Mouse (Mus musculus) megakaryocyte, embryonic 14.5 days (primary cell): ENCODE results near the gene Fyn. TPM values are rescaled to one million over a fixed set of nuclear protein-coding genes. Genes with fewer than 3 reads are reported as not detected.

Source experiments
- H3K27me3 ChIP-seq: replicated peaks from 2 replicates; pipeline ENCODE3; 2012; ENCODE audit warnings: inconsistent platforms
- H3K36me3 ChIP-seq: replicated peaks from 2 replicates; pipeline ENCODE3; 2012; ENCODE audit warnings: low read length, inconsistent platforms, mixed read lengths
- H3K4me1 ChIP-seq: 2 replicates; pipeline ENCODE4 v1.6.1; 2012; ENCODE audit warnings: inconsistent platforms
- H3K4me3 ChIP-seq: replicated peaks from 2 replicates; pipeline ENCODE3; 2012; ENCODE audit warnings: moderate library complexity, mild to moderate bottlenecking, inconsistent platforms
- H3K9me3 ChIP-seq: 2 replicates; pipeline ENCODE4 v1.6.1; 2012; ENCODE audit warnings: inconsistent platforms
- FLI1 ChIP-seq: IDR thresholded peaks from 2 replicates; pipeline ENCODE4 v1.6.1; 2012; ENCODE audit warnings: low read length, inconsistent platforms, mixed read lengths
- GATA1 ChIP-seq: IDR thresholded peaks from 3 replicates; pipeline ENCODE4 v1.6.1; 2012; ENCODE audit warnings: mixed read lengths, low read length, inconsistent platforms, borderline replicate concordance
- polyA plus RNA-seq: library from polyadenylated mRNA; stranded (reverse); fragments of >175 nt; gene quantifications from 2 replicates; pipeline ENCODE4 v1.2.3, GENCODE M21; 2012; ENCODE audit warnings: low replicate concordance; ENCODE audit not compliant: insufficient read depth

Fyn gene
- polyA plus RNA-seq, 1 experiment = 43.3 TPM

- no peaks in the 10 kb centered on the region for H3K9me3 ChIP-seq
- no peaks in the 10 kb centered on the region for H3K27me3 ChIP-seq
- TF ChIP-seq GATA1 = no peak
- no peak for TF ChIP-seq FLI1
- H3K4me3 ChIP-seq = no peak overlapping the region
- H3K4me1 ChIP-seq = peaks cover 35% of the 10 kb centered on the region
- H3K36me3 ChIP-seq = peaks cover 96% of the 10 kb centered on the region
Observed at GRCm38 (mm10) chr10:39550791-39551190, 182.1 kb downstream of the Fyn start.

- Histone ChIP-seq H3K36me3 (peaks cover 99% of the 10 kb centered on the region), H3K9me3 (no peaks in the 10 kb centered on the region), H3K4me3 (no peak overlapping the region), H3K27me3 (no peaks in the 10 kb centered on the region), H3K4me1 (peaks cover 29% of the 10 kb centered on the region)
- TF ChIP-seq GATA1 = no peak
- no peak for TF ChIP-seq FLI1
Observed at GRCm38 (mm10) chr10:39551637-39552185, 183.1 kb downstream of the Fyn start.

- H3K4me3 ChIP-seq = no peak overlapping the region
- no peaks in the 10 kb centered on the region for H3K27me3 ChIP-seq
- H3K4me1 ChIP-seq = peaks cover 23% of the 10 kb centered on the region
- H3K9me3 ChIP-seq = no peaks in the 10 kb centered on the region
- H3K36me3 ChIP-seq = peaks cover 99% of the 10 kb centered on the region
- TF ChIP-seq GATA1 (no peak), FLI1 (no peak)
Observed at GRCm38 (mm10) chr10:39552351-39552814, 183.7 kb downstream of the Fyn start.

DNA sequence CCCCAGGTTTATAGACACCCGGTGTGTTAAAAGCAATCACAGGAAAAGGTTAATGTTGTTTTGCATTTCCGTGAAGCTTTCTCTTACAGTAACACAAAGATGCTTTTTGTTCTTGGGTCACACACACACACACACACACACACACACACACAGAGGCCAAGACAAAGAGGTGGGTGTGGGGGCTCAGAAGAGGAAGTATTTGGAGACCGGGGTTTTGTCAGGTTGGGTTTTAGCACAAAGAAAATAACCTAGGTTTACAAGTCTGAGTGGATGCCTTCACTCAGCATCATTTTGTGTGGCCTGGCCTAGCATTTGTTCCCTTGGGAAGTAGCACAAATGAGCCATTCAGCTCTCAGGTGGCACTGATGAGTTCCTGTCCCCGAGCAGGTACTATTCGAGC lies 184.2 kb downstream of the Fyn start:
- H3K36me3 ChIP-seq = peaks cover 100% of the 10 kb centered on the region
- no peaks in the 10 kb centered on the region for H3K9me3 ChIP-seq
- H3K4me1 ChIP-seq = peaks cover 27% of the 10 kb centered on the region
- no peak overlapping the region for H3K4me3 ChIP-seq
- TF ChIP-seq FLI1 (no peak), GATA1 (no peak)
- no peaks in the 10 kb centered on the region for H3K27me3 ChIP-seq

- Histone ChIP-seq H3K9me3 (no peaks in the 10 kb centered on the region), H3K36me3 (peaks cover 100% of the 10 kb centered on the region), H3K27me3 (no peaks in the 10 kb centered on the region), H3K4me1 (peaks cover 44% of the 10 kb centered on the region), H3K4me3 (no peak overlapping the region)
- TF ChIP-seq FLI1 = no peak
- TF ChIP-seq GATA1 = no peak
Observed at GRCm38 (mm10) chr10:39555289-39555715, 186.6 kb downstream of the Fyn start.

- Histone ChIP-seq H3K4me3 (no peak overlapping the region), H3K9me3 (no peaks in the 10 kb centered on the region), H3K4me1 (peaks cover 48% of the 10 kb centered on the region), H3K27me3 (no peaks in the 10 kb centered on the region), H3K36me3 (peaks cover 100% of the 10 kb centered on the region)
- TF ChIP-seq GATA1 (no peak), FLI1 (no peak)
Observed at GRCm38 (mm10) chr10:39555740-39556139, 187.1 kb downstream of the Fyn start.

DNA sequence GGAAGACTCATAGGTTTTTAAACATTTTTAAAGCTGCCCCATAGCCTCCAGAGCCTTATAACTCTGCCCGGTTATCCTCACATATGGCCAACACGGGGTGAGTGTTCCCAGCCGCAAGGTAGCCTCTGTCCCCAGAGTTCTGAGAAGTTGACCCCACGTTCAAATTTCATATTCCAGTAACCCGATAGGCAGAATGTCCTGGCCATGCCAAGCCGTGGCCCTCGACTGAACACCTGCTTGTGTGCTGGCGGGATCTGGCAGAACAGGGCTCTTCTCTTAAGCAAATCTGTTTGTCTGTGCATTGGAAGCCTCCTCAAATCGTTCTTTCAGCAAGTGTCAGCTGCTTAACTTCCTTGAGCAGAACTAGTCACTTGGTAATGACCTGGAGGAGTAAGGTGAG lies 188.7 kb downstream of the Fyn start:
- Histone ChIP-seq H3K27me3 (no peaks in the 10 kb centered on the region), H3K36me3 (peaks cover 100% of the 10 kb centered on the region)

GRCm38 (mm10) chr10:39557851-39558250 lies 189.2 kb downstream of the Fyn start:
- H3K27me3 ChIP-seq = no peaks in the 10 kb centered on the region
- no peaks in the 10 kb centered on the region for H3K9me3 ChIP-seq
- H3K4me1 ChIP-seq = peaks cover 56% of the 10 kb centered on the region
- TF ChIP-seq FLI1 = no peak
- no peak for TF ChIP-seq GATA1
- H3K36me3 ChIP-seq = peaks cover 100% of the 10 kb centered on the region
- H3K4me3 ChIP-seq = no peak overlapping the region

More for the DNA sequence above, 188.7 kb downstream of the Fyn start:
- Histone ChIP-seq H3K4me3 (no peak overlapping the region), H3K9me3 (no peaks in the 10 kb centered on the region), H3K4me1 (peaks cover 56% of the 10 kb centered on the region)
- TF ChIP-seq GATA1 (no peak), FLI1 (no peak)

GRCm38 (mm10) chr10:39558492-39559005 lies 189.9 kb downstream of the Fyn start:
- no peaks in the 10 kb centered on the region for H3K27me3 ChIP-seq
- no peak overlapping the region for H3K4me3 ChIP-seq
- no peaks in the 10 kb centered on the region for H3K9me3 ChIP-seq
- H3K4me1 ChIP-seq = peaks cover 53% of the 10 kb centered on the region
- TF ChIP-seq FLI1 (no peak), GATA1 (no peak)
- peaks cover 100% of the 10 kb centered on the region for H3K36me3 ChIP-seq

- Histone ChIP-seq H3K27me3 (no peaks in the 10 kb centered on the region), H3K36me3 (peaks cover 100% of the 10 kb centered on the region), H3K4me1 (peaks cover 47% of the 10 kb centered on the region), H3K9me3 (no peaks in the 10 kb centered on the region), H3K4me3 (no peak overlapping the region)
- no peak for TF ChIP-seq GATA1
- TF ChIP-seq FLI1 = no peak
Observed at GRCm38 (mm10) chr10:39559321-39559720, 190.7 kb downstream of the Fyn start.
